Mouse (Mus musculus) heart, adult 18-20 months (tissue): ENCODE measurements at regions not wholly inside any gene's neighbourhood (a gene's known extent, or its start where the extent isn't known, plus 50 kb on each side); places are given as distances from the start of the nearest gene placed in this dataset.

Experiments
- DNase-seq, 2 experiments: peaks; one replicate each; pipeline ENCODE4 v3.0.0; 2021 to 2022; ENCODE audit warnings: mixed read lengths in 1 of 2

- DNase-seq, result peak in 1 of 2 experiments; percentile 1
Measured at GRCm38 (mm10) chr2:142560896-142561500, 340.3 kb downstream of the Kif16b start.

- DNase-seq, result no peak
Measured at GRCm38 (mm10) chr2:142560400-142560799, 340.9 kb downstream of the Kif16b start.

GRCm38 (mm10) chr2:142559946-142560345 lies 341.4 kb downstream of the Kif16b start:
- DNase-seq, result no peak

GRCm38 (mm10) chr2:142554851-142555250 lies 346.5 kb downstream of the Kif16b start:
- DNase-seq, result peak; percentile 5 to 23

- no peak for DNase-seq
Measured at GRCm38 (mm10) chr2:142551690-142552089, 349.6 kb downstream of the Kif16b start.

GRCm38 (mm10) chr2:142548766-142549165 lies 352.6 kb downstream of the Kif16b start:
- no peak for DNase-seq

GRCm38 (mm10) chr2:142544937-142545336 lies 356.4 kb downstream of the Kif16b start:
- no peak for DNase-seq

GRCm38 (mm10) chr2:142539980-142540379 lies 361.4 kb downstream of the Kif16b start:
- DNase-seq, result no peak

GRCm38 (mm10) chr2:142533555-142533954 lies 367.8 kb downstream of the Kif16b start:
- no peak for DNase-seq

- no peak for DNase-seq
Measured at GRCm38 (mm10) chr2:142522471-142522870, 378.9 kb downstream of the Kif16b start.

- DNase-seq, result no peak
Measured at GRCm38 (mm10) chr2:142517731-142518130, 383.6 kb downstream of the Kif16b start.

- no peak for DNase-seq
Measured at GRCm38 (mm10) chr2:142505216-142505615, 396.1 kb downstream of the Kif16b start.
